Mouse (Mus musculus) lung, postnatal 4 days (tissue): ENCODE measurements around the gene Apopt1.

ENCODE experiments used
- DNase-seq, 2 experiments: peaks; one replicate each; pipeline ENCODE4 v3.0.0; 2021

Apopt1 gene

DNA sequence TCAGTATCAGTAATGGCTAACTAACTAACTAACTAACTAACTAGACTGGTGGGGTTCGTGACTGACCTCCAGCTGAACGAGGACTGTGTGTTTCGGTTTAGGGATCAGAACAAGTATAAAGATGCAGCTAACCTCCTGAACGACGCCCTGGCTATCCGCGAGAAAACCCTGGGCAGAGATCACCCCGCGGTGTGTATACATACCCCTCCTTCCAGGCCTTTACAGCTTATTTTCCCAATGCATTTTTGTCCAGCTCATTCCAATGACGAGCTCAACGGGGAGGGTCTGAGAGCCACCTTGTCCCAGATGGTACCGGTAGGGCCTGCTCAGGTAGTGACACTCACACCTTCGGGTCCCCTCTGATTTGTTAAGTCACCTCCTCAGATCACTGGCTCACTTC is 64.9 kb downstream of the Apopt1 start:
- DNase-seq, result no peak

DNA sequence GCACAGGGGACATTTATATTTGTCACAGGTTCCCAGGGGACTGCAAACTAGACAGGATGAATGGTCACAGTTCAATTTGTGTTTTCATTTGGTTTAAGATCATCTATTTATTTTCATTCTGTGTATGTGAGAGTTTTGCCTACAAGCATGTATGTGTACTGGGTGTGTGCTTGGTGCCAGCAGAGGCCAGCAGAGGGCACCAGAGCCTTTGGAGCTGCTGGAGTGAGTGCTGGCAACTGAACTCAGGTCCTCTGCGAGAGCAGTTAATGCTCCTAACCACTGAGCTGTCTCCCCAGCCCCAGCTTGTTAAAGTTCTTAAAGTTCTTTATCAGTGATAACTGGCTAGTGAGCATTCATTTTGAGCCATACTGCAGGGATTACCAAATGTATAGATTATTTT is 66.5 kb downstream of the Apopt1 start:
- no peak for DNase-seq

DNA sequence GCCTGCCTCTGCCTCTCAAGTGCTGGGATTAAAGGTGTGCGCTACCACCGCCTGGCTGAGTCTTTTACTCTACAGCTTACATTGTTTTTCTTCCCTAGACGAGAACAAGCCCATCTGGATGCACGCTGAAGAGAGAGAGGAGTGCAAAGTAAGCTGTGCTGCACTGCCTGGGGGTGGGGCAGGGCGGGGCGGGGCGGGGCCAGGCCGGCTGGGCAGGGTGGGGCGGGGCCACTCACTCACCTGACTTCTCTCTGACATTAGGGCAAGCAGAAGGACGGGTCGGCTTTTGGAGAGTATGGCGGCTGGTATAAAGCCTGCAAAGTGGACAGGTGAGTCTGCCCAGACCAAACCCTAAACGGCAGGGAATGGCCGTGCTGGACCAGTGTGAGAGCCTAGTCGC is 72.1 kb downstream of the Apopt1 start:
- DNase-seq, result no peak

DNA sequence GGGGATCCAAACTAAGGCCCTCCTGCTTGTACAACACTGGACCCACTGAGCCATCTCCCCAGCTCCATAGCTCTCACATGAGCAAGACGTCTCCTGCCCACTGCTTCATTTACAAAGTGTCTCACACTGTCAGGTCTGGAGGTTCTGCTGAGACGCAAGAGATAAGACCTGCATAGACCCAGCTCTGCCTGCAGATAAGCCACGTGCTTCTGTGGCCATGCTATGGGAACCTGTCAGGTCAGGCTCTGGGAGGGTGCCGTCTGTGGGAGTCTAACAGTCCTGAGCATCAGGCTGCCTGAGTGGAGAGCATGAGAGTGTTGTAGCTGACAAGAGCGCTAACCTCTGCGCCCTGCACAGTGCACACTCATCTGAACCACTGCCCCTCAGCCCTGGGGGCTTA is 74.0 kb downstream of the Apopt1 start:
- DNase-seq, result no peak

DNA sequence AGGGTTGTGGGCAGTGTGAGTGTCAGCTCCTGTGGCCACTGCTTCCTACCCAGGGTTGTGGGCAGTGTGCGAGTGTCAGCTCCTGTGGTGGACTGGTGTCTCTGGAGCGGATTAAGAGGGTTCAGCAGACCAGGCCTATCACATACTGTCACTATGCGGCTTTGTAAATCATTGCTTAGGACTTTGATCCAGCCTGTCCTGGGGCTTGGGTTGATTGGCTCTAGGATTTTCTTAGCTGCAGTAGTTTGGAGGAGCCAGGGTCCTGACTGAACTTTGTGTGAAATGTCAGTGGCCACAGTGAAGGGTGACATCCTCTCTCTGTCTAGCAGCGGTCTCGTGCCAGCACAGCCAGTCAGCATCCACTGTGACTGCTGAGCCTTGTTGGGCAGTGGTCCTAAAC is 77.0 kb downstream of the Apopt1 start:
- no peak for DNase-seq

DNA sequence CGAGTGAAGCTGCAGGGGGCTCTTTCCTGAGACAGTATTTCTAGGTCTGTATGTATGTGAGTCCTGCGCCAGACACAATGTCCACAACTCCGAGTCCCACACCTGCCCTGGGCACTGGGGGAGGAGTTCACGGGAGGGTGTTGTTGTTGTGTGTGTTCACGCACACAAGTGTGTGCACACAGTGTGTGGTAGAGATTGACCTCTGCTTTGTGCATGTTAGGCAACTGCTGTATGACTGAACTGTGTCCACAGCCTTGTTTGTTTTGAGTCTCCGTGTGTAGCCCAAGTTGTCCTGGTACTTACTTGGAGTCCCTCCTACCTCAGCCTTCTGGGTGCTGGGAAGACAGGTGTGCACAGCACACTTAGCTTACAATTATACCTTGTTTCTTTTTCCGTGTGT is 77.6 kb downstream of the Apopt1 start:
- no peak for DNase-seq

DNA sequence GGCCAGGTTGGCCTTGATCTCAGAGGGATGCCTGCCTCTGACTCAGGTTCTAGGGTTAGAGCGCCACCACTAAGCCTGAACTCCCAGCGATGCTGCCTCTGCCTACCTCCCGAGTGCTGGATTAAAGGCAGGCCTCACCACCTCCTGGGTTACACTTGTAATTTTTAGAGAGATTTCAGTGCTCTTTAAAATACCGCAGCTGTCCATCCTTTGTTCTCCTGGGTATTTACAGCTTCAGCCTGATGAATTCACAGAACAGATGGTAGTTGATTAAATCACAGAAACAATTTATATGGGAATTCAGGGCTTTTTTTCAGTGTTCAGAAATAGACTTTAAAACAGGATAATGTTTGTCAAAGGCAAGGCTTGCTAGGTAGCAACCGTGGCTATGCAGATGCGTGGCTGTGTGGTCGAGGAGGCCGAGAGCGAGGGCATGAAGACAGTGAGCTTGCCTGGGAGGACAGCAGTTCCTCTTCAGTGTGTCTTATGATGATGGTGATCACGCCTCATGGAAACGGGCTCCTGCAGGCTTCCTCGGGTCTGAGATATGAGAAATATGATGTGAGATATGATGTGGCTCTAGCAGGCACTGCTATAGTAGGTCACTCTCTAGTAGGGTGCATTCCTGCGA is 78.5 kb downstream of the Apopt1 start:
- no peak for DNase-seq

- no peak for DNase-seq
Observed at GRCm38 (mm10) chr12:111794102-111794501, 81.0 kb downstream of the Apopt1 start.

DNA sequence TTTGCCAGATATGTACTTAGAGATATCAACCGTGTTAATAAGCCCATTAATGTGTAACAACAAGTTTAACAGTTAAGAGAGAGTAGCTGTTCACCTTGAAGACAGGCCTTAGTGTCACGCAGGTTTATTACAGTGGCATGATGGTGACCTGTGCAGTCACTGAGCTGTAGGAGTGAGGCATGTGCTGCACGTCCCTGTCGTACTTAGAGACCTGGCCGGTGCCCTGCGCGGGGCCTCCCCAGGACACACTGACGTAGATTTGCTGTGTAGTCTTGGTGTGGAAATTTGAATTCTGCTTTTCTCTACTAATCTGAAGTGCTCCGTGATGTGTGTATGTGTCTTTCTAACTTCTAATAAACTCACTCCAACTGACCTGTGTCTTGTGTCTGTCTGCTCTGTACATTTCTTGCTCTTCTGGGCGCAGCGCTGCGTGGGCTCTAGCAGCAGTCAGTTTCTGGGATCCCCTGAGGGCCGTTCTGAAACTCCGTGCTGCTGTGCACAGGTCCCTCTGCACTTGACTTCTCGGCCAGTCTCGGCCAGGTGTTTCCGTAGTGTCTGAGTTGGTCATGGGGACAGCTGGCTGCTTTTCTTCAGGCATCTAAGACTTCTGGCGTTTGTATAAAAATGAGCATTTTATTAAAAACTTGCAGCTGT is 81.6 kb downstream of the Apopt1 start:
- DNase-seq, result no peak

GRCm38 (mm10) chr12:111795180-111795895 is 82.3 kb downstream of the Apopt1 start:
- DNase-seq, result no peak

DNA sequence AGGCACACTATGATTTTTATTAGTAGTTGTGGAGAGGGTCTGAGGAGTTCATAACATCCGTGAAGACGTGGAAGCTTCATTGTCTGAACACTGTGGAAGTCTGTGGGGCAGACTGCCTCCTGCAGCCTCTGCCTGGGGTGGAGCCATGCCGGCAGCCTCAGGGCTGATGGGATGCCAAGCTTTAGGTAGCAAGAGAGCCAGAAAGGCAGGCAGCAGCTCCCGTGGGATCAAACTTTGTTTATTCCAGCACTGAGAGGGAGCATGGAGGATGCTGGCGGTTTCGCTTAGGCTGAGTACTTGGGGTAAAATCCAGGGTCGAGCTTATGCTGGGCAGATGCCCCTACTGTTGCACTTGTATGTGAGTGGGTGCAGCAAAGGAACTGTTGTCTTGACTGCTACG is 84.2 kb downstream of the Apopt1 start:
- DNase-seq, result no peak

DNA sequence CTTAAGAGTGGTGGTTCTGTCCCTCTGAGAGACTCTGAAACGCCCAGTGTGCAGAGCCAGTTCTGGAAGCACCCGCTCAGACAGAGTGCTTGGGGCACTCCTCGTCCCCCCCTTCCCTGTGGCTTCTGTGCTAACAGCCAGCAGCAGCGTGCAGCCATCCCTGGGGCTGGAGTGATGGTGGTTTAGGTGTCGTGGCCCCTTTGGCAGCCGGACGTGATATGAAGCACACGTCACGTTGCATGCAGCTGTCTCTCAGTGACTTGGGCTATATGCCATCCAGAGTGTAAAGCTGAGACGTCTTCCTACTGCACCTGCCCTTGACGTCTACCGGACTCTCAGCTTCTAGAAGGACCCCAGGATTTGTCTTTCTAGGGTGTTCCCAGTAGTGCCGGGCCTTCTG is 85.4 kb downstream of the Apopt1 start:
- DNase-seq, result no peak

DNA sequence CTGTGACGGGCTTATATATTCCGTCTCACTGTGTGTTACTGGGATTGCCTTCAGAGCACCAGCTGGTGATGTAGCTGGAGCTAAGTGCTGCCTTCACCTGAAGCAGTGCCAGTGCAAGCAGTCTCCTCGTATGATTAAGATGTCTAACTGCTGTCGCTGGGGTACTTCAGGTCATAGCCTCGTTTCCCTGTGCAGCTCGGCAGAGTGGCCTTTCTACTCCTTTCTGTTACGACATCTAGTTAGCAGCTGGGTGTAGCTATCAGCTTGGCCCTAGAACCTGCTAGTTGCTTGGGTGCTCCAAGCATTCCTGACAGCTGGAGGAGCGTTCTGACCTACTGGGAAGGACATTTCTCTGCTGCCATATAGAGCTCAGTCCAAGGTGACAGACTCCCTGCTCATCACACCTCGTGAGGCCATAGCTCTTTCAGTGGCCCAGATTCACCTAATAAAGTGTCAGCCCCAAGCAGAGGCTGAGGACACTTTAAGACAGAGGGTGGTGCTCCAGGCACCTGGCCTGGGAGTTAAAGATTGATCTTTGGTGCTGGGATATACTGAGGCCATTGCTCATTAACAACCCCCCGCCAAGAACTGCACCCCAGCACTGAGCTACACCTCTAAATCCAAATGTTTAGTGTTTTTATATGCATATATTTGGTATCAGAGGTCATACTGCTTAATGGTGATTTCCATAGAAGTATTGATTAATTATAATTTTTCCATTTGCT is 87.6 kb downstream of the Apopt1 start:
- DNase-seq, result peak in 1 of 2 experiments; percentile 46

- DNase-seq, result no peak
Observed at GRCm38 (mm10) chr12:111803538-111803937, 90.5 kb downstream of the Apopt1 start.
